Mouse (Mus musculus) olfactory bulb, adult 2 months (tissue): ENCODE data around the gene Muc3.

Source experiments
- CTCF ChIP-seq: fragments of 200-500 bp; IDR thresholded peaks from 2 replicates; pipeline ENCODE4 v1.5.1; 2012; ENCODE audit warnings: low read depth, mild to moderate bottlenecking, low read length, moderate library complexity; ENCODE audit not compliant: insufficient read depth
- POLR2A ChIP-seq: fragments of 200-500 bp; IDR thresholded peaks from 2 replicates; pipeline ENCODE4 v1.6.1; 2012; ENCODE audit warnings: mild to moderate bottlenecking, low read depth, low read length, moderate library complexity; ENCODE audit not compliant: insufficient read depth

- no peak for TF ChIP-seq CTCF
- TF ChIP-seq POLR2A, result no peak
Observed at GRCm38 (mm10) chr5:137161853-137162252, 12.7 kb upstream of the Muc3 start.
